Mouse (Mus musculus): Measurements from ENCODE around the gene Brk1.

DNA sequence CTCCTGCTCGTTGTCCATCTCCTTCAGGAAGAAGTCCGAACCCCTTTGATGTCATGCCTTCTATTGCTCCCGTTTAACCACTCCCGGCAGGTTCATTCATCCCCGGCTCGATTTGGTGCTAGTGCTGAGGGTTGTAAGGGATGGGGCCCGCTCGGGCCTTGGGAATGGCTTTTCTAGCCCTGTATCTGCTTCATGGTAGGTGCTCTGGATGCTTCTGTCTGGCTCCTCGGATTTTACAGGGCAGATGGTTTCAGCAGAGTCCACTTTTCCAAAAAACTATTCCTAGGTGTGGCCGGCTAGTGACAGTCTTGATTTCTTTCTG lies 613 bp downstream of the Brk1 start:
- TF ChIP-seq GATA1 (IDR thresholded peaks at IDR 0.05; ENCODE audit: borderline replicate concordance, low read length) (no peak), FLI1 (IDR thresholded peaks at IDR 0.05; ENCODE audit: low read length) (no peak)

Data from megakaryocyte, embryonic 14.5 days (primary cell).